Mouse (Mus musculus) heart, embryonic 15.5 days (tissue): ENCODE data around the gene Ptx3. TPM values are rescaled to one million over a fixed set of nuclear protein-coding genes. Genes with fewer than 3 reads are reported as not detected.

Source experiments
- ATAC-seq: fragments of 200-750 bp; cut with Nextera tagmentation; replicated peaks from 2 replicates; pipeline ENCODE4 v1.8.0; 2017; ENCODE audit warnings: low read depth, moderate TSS enrichment; ENCODE audit not compliant: insufficient number of reproducible peaks, insufficient read depth, low FRiP score
- H3K27ac ChIP-seq: fragments of 300-500 bp; sonication (generic); 2 replicates; pipeline ENCODE4 v1.5.1; 2015; ENCODE audit warnings: mild to moderate bottlenecking, inconsistent platforms
- H3K27me3 ChIP-seq: fragments of 300-500 bp; sonication (generic); 2 replicates; pipeline ENCODE4 v1.6.1; 2015; ENCODE audit warnings: inconsistent platforms
- H3K36me3 ChIP-seq: fragments of 300-500 bp; sonication (generic); 2 replicates; pipeline ENCODE4 v1.6.1; 2015; ENCODE audit warnings: mild to moderate bottlenecking, inconsistent platforms
- H3K4me1 ChIP-seq: fragments of 300-500 bp; sonication (generic); replicated peaks from 2 replicates; pipeline ENCODE4 v1.6.1; 2015; ENCODE audit warnings: inconsistent platforms
- H3K4me2 ChIP-seq: fragments of 300-500 bp; sonication (generic); 2 replicates; pipeline ENCODE4 v1.6.1; 2015; ENCODE audit warnings: inconsistent platforms, mild to moderate bottlenecking, moderate library complexity
- H3K4me3 ChIP-seq: fragments of 300-500 bp; sonication (generic); 2 replicates; pipeline ENCODE4 v1.5.1; 2015; ENCODE audit warnings: mild to moderate bottlenecking, inconsistent platforms
- H3K9ac ChIP-seq: fragments of 300-500 bp; sonication (generic); 2 replicates; pipeline ENCODE4 v1.6.1; 2015; ENCODE audit warnings: mild to moderate bottlenecking, inconsistent platforms
- H3K9me3 ChIP-seq: fragments of 300-500 bp; sonication (generic); replicated peaks from 2 replicates; pipeline ENCODE4 v1.6.1; 2016; ENCODE audit warnings: inconsistent platforms
- whole genome bisulfite sequencing: fragments of 180-500 bp; shearing (Covaris S2); methylation state at CpG from one replicate; pipeline ENCODE4 v1.1.7; 2015; ENCODE audit warnings: mixed read lengths; 5-methylcytosine and 5-hydroxymethylcytosine counted together
- polyA plus RNA-seq: library from polyadenylated mRNA; unstranded; fragments of >200 nt; fragmentation: Nextera tagmentation; extraction: Ambion mirVana; gene quantifications from 2 replicates; pipeline ENCODE4 v1.2.1, GENCODE M21; 2015

The Ptx3 gene
- polyA plus RNA-seq: 6.2 and 7.9 TPM in 2 replicates

DNA sequence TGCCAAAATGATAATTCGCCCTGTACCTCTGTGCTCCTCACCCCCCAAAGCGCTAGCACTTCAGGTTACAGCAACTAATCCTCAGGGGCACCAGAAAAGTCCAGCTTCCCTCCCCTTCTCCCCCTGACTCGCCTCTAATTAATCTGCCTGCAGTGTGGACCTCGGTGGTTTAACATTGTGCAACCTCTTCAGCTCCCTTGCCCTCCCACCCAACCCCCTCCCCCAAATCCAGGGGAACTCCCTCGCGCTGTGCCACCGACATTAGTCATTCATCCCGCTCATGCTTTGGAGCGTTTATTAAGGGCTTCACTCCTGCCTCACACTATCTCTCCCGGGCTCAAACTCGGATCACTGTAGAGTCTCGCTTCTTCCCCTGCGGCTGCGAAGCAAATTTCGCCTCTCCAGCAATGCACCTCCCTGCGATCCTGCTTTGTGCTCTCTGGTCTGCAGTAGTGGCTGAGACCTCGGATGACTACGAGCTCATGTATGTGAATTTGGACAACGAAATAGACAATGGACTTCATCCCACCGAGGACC, at the start of gene Ptx3:
TSS of gene Ptx3 (plus strand) at position 256 of the 537 bp plus-strand sequence.
- no peak for ATAC-seq
- Histone ChIP-seq H3K27ac (peak within 1 kb of the TSS; percentile 63), H3K9me3 (no peaks in the 10 kb centered on the region), H3K9ac (peak within 1 kb of the TSS; percentile 58), H3K4me1 (peaks cover 8% of the 10 kb centered on the region), H3K4me3 (peak within 1 kb of the TSS; percentile 62), H3K36me3 (no peaks in the 10 kb centered on the region), H3K4me2 (peak within 1 kb of the TSS; percentile 97), H3K27me3 (peaks cover 8% of the 10 kb centered on the region)
- WGBS: 7% methylated on average over 20 of the region's 20 CpGs

DNA sequence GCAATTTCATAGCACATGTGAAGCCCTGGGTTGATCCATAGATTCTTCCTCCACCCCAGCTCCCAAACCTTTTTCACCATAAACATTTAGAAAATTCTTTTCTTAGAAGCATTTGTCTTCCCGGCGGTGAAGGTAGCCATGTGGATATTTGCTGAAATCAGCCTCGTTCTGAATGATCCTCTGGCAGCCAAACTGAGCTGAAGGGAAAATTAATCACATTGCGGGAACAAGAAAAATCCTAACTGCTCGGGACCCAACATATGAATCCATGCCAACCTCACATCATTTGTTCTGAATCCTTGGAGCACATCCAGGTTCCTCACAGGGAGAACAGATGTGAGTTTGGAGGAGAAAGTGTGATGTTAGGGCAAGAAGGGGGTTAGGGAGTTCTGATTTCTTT, 46.8 kb upstream of the Ptx3 start:
- Histone ChIP-seq H3K4me2 (no peak overlapping the region), H3K9me3 (no peaks in the 10 kb centered on the region), H3K4me1 (no peaks in the 10 kb centered on the region), H3K9ac (no peak overlapping the region), H3K36me3 (no peaks in the 10 kb centered on the region), H3K27me3 (no peaks in the 10 kb centered on the region), H3K27ac (no peak overlapping the region), H3K4me3 (no peak overlapping the region)
- WGBS: 64% methylated on average over 5 of the region's 5 CpGs
- no peak for ATAC-seq

DNA sequence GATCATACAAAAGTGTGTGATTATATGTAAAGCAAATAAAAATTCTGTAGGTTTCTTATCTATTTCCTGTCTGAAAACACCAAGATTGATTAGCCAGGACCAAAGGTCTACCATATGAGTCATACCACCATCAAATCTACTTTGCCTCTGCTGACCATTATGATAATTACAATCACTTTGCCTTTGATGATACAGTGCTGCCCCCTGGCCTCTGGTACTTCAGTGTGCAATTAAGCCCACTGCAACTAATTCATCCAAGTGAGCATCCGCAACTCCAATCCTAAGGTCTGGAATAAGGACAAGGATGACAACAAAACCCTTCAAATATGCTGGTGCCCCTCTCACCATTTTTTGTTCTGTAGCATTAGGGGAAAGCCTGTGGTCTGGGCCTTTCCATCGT, 40.1 kb upstream of the Ptx3 start:
- no peak overlapping the region for H3K4me3 ChIP-seq
- no peaks in the 10 kb centered on the region for H3K27me3 ChIP-seq
- no peaks in the 10 kb centered on the region for H3K36me3 ChIP-seq
- H3K4me2 ChIP-seq: no peak overlapping the region
- H3K9ac ChIP-seq: no peak overlapping the region
- H3K9me3 ChIP-seq: no peaks in the 10 kb centered on the region
- H3K27ac ChIP-seq: no peak overlapping the region
- H3K4me1 ChIP-seq: no peaks in the 10 kb centered on the region
- 66% methylated on average over 2 of the region's 2 CpGs for WGBS
- ATAC-seq: no peak

- H3K9me3 ChIP-seq: no peaks in the 10 kb centered on the region
- no peak overlapping the region for H3K4me2 ChIP-seq
- no peaks in the 10 kb centered on the region for H3K27me3 ChIP-seq
- no peak overlapping the region for H3K27ac ChIP-seq
- H3K4me3 ChIP-seq: no peak overlapping the region
- no peak for ATAC-seq
- H3K9ac ChIP-seq: no peak overlapping the region
- no peaks in the 10 kb centered on the region for H3K4me1 ChIP-seq
- WGBS: 75% methylated on average over 3 of the region's 3 CpGs
- H3K36me3 ChIP-seq: no peaks in the 10 kb centered on the region
Measured at GRCm38 (mm10) chr3:66193910-66194562, 25.7 kb upstream of the Ptx3 start.

GRCm38 (mm10) chr3:66208836-66209573, 10.7 kb upstream of the Ptx3 start:
- WGBS: 71% methylated on average over 4 of the region's 4 CpGs
- no peaks in the 10 kb centered on the region for H3K36me3 ChIP-seq

DNA sequence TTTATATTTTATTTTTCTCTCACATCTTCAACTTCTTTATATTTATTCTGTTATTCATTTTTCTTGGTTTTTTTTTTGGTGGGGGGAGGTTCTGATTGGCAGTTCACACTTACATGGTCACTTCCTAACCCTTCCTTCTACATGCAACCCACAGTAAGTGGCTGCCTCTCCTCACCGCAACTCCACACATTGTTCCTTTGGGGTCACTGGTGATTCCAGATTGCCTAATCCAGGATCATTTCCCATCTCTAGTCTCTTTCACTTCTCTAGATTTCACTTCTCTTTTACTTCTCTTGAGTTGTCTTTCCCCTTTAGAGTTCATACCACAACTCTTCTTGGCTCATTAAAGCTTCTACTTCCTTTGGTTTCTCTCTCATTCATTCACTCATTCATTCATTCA, 6.2 kb upstream of the Ptx3 start:
- Histone ChIP-seq H3K4me1 (no peaks in the 10 kb centered on the region), H3K36me3 (no peaks in the 10 kb centered on the region), H3K9me3 (no peaks in the 10 kb centered on the region), H3K4me2 (no peak overlapping the region), H3K27ac (no peak overlapping the region), H3K4me3 (no peak overlapping the region), H3K9ac (no peak overlapping the region), H3K27me3 (no peaks in the 10 kb centered on the region)
- ATAC-seq: no peak
- 82% methylated on average over 1 of the region's 1 CpGs for WGBS

More at GRCm38 (mm10) chr3:66208836-66209573, 10.7 kb upstream of the Ptx3 start:
- Histone ChIP-seq H3K27me3 (no peaks in the 10 kb centered on the region), H3K4me2 (no peak overlapping the region), H3K4me3 (no peak overlapping the region), H3K4me1 (no peaks in the 10 kb centered on the region), H3K9me3 (no peaks in the 10 kb centered on the region), H3K9ac (no peak overlapping the region), H3K27ac (no peak overlapping the region)
- no peak for ATAC-seq

- Histone ChIP-seq H3K27ac (no peak overlapping the region), H3K4me1 (peaks cover 2% of the 10 kb centered on the region; the same call in 1 of the 2 replicates), H3K9ac (no peak overlapping the region), H3K9me3 (no peaks in the 10 kb centered on the region), H3K36me3 (no peaks in the 10 kb centered on the region), H3K4me3 (no peak overlapping the region), H3K27me3 (peaks cover 3% of the 10 kb centered on the region; the same call in 1 of the 2 replicates), H3K4me2 (no peak overlapping the region)
- ATAC-seq: no peak
- WGBS: 48% methylated on average over 8 of the region's 8 CpGs
Measured at GRCm38 (mm10) chr3:66215759-66216158, 4.0 kb upstream of the Ptx3 start.

DNA sequence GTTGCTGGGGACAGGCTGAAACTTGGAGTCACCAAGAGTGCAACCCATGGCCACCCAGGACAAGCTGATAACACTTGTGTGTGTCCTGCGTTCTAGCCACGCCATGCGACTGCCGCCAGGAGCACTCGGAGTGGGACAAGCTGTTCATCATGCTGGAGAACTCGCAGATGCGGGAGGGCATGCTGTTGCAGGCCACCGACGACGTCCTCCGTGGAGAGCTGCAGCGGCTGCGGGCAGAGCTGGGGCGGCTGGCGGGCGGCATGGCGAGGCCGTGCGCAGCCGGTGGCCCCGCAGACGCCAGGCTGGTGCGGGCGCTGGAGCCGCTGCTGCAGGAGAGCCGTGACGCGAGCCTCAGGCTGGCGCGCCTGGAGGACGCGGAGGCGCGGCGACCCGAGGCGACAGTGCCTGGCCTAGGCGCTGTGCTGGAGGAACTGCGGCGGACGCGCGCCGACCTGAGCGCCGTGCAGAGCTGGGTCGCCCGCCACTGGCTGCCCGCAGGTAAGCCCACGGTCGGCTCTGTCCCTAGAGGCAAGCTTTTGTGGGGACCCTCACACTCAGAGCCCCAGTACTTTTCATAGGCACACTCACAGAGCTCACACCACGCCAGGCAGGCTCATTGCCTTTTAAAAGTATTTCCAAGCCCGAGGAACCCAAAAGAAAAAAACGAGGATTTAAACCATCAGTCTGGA, 988 bp downstream of the Ptx3 start:
- peak overlapping the region; percentile 63 for H3K27ac ChIP-seq
- no peaks in the 10 kb centered on the region for H3K9me3 ChIP-seq
- H3K4me1 ChIP-seq: peaks cover 8% of the 10 kb centered on the region
- no peaks in the 10 kb centered on the region for H3K36me3 ChIP-seq
- peak; percentile 84 for ATAC-seq
- peaks cover 8% of the 10 kb centered on the region for H3K27me3 ChIP-seq
- peak overlapping the region; percentile 58 for H3K9ac ChIP-seq
- under 1% methylated on average over 54 of the region's 54 CpGs for whole genome bisulfite sequencing
- peak overlapping the region; percentile 97 for H3K4me2 ChIP-seq
- H3K4me3 ChIP-seq: peak overlapping the region; percentile 62

GRCm38 (mm10) chr3:66221243-66221611, 1.5 kb downstream of the Ptx3 start:
- no peaks in the 10 kb centered on the region for H3K9me3 ChIP-seq
- H3K4me2 ChIP-seq: peak overlapping the region; percentile 97
- H3K4me1 ChIP-seq: peaks cover 8% of the 10 kb centered on the region
- no peaks in the 10 kb centered on the region for H3K36me3 ChIP-seq
- peak overlapping the region; percentile 63 for H3K27ac ChIP-seq
- 0 out of 2 replicates have a peak, but pooled peaks have one; percentile 27 for ATAC-seq
- H3K9ac ChIP-seq: peak overlapping the region; percentile 58
- peak overlapping the region; percentile 62 for H3K4me3 ChIP-seq
- peaks cover 8% of the 10 kb centered on the region for H3K27me3 ChIP-seq
- 3% methylated on average over 11 of the region's 11 CpGs for WGBS

GRCm38 (mm10) chr3:66224931-66225537, 5.3 kb downstream of the Ptx3 start:
- no peaks in the 10 kb centered on the region for H3K36me3 ChIP-seq
- peak overlapping the region; percentile 46 for H3K27ac ChIP-seq
- 58% methylated on average over 15 of the region's 15 CpGs for WGBS
- no peaks in the 10 kb centered on the region for H3K9me3 ChIP-seq
- H3K4me1 ChIP-seq: peaks cover 8% of the 10 kb centered on the region
- no peak overlapping the region for H3K9ac ChIP-seq
- H3K4me3 ChIP-seq: no peak overlapping the region
- ATAC-seq: no peak
- peaks cover 8% of the 10 kb centered on the region for H3K27me3 ChIP-seq
- no peak overlapping the region for H3K4me2 ChIP-seq
